Mouse (Mus musculus): ENCODE results near the gene Dap. TPM values are rescaled to one million over a fixed set of nuclear protein-coding genes. Genes with fewer than 3 reads are reported as not detected.

Gene Dap
- polyA plus RNA-seq, 1 experiment, result 132 TPM

GRCm38 (mm10) chr15:31236549-31236907 lies 12.4 kb downstream of the Dap start:
- TF ChIP-seq POLR2A (IDR thresholded peaks at IDR 0.05; ENCODE audit: borderline replicate concordance, low read depth, low read length), result no peak
- no peak for TF ChIP-seq CTCF (IDR thresholded peaks at IDR 0.05; ENCODE audit: low read depth, low read length)
- H3K27ac ChIP-seq (ENCODE audit: insufficient read depth, low read depth, low read length), result no peak overlapping the region
- no peak overlapping the region for H3K4me3 ChIP-seq (ENCODE audit: insufficient read depth, low read length)
- peaks cover 8% of the 10 kb centered on the region for H3K4me1 ChIP-seq (ENCODE audit: control insufficient read depth, insufficient read depth, low read length)

- Histone ChIP-seq H3K27ac (ENCODE audit: insufficient read depth, low read depth, low read length) (no peak overlapping the region), H3K4me1 (ENCODE audit: control insufficient read depth, insufficient read depth, low read length) (peaks cover 8% of the 10 kb centered on the region)
Measured at GRCm38 (mm10) chr15:31237368-31237767, 13.3 kb downstream of the Dap start.

GRCm38 (mm10) chr15:31237898-31238297 lies 13.8 kb downstream of the Dap start:
- Histone ChIP-seq H3K27ac (ENCODE audit: insufficient read depth, low read depth, low read length) (0 out of 2 replicates have a peak overlapping the region, but pooled peaks have one; percentile 4), H3K4me3 (ENCODE audit: insufficient read depth, low read length) (no peak overlapping the region), H3K4me1 (ENCODE audit: control insufficient read depth, insufficient read depth, low read length) (peaks cover 8% of the 10 kb centered on the region)
- no peak for TF ChIP-seq POLR2A (IDR thresholded peaks at IDR 0.05; ENCODE audit: borderline replicate concordance, low read depth, low read length)
- no peak for TF ChIP-seq CTCF (IDR thresholded peaks at IDR 0.05; ENCODE audit: low read depth, low read length)

More at GRCm38 (mm10) chr15:31237368-31237767, 13.3 kb downstream of the Dap start:
- no peak overlapping the region for H3K4me3 ChIP-seq (ENCODE audit: insufficient read depth, low read length)
- TF ChIP-seq POLR2A (IDR thresholded peaks at IDR 0.05; ENCODE audit: borderline replicate concordance, low read depth, low read length), result no peak

- TF ChIP-seq POLR2A (IDR thresholded peaks at IDR 0.05; ENCODE audit: borderline replicate concordance, low read depth, low read length), result no peak
- TF ChIP-seq CTCF (IDR thresholded peaks at IDR 0.05; ENCODE audit: low read depth, low read length), result no peak
- H3K27ac ChIP-seq (ENCODE audit: insufficient read depth, low read depth, low read length), result no peak overlapping the region
- H3K4me1 ChIP-seq (ENCODE audit: control insufficient read depth, insufficient read depth, low read length), result peaks cover 8% of the 10 kb centered on the region
- H3K4me3 ChIP-seq (ENCODE audit: insufficient read depth, low read length), result no peak overlapping the region
Measured at GRCm38 (mm10) chr15:31238611-31239010, 14.5 kb downstream of the Dap start.

- H3K4me1 ChIP-seq (ENCODE audit: control insufficient read depth, insufficient read depth, low read length), result peaks cover 8% of the 10 kb centered on the region
Measured at GRCm38 (mm10) chr15:31239713-31240112, 15.6 kb downstream of the Dap start.

GRCm38 (mm10) chr15:31240181-31240580 lies 16.1 kb downstream of the Dap start:
- no peak for TF ChIP-seq POLR2A (IDR thresholded peaks at IDR 0.05; ENCODE audit: borderline replicate concordance, low read depth, low read length)
- TF ChIP-seq CTCF (IDR thresholded peaks at IDR 0.05; ENCODE audit: low read depth, low read length), result no peak

More at GRCm38 (mm10) chr15:31239713-31240112, 15.6 kb downstream of the Dap start:
- TF ChIP-seq CTCF (IDR thresholded peaks at IDR 0.05; ENCODE audit: low read depth, low read length), result no peak
- no peak for TF ChIP-seq POLR2A (IDR thresholded peaks at IDR 0.05; ENCODE audit: borderline replicate concordance, low read depth, low read length)
- H3K4me3 ChIP-seq (ENCODE audit: insufficient read depth, low read length), result no peak overlapping the region
- H3K27ac ChIP-seq (ENCODE audit: insufficient read depth, low read depth, low read length), result no peak overlapping the region

GRCm38 (mm10) chr15:31243260-31243659 lies 19.1 kb downstream of the Dap start:
- no peak for TF ChIP-seq POLR2A (IDR thresholded peaks at IDR 0.05; ENCODE audit: borderline replicate concordance, low read depth, low read length)
- TF ChIP-seq CTCF (IDR thresholded peaks at IDR 0.05; ENCODE audit: low read depth, low read length), result no peak
- Histone ChIP-seq H3K27ac (ENCODE audit: insufficient read depth, low read depth, low read length) (no peak overlapping the region), H3K4me1 (ENCODE audit: control insufficient read depth, insufficient read depth, low read length) (peaks cover 3% of the 10 kb centered on the region), H3K4me3 (ENCODE audit: insufficient read depth, low read length) (no peak overlapping the region)

More at GRCm38 (mm10) chr15:31240181-31240580, 16.1 kb downstream of the Dap start:
- Histone ChIP-seq H3K4me3 (ENCODE audit: insufficient read depth, low read length) (no peak overlapping the region), H3K4me1 (ENCODE audit: control insufficient read depth, insufficient read depth, low read length) (peaks cover 8% of the 10 kb centered on the region), H3K27ac (ENCODE audit: insufficient read depth, low read depth, low read length) (no peak overlapping the region)

GRCm38 (mm10) chr15:31244696-31245445 lies 20.8 kb downstream of the Dap start:
- no peak overlapping the region for H3K27ac ChIP-seq (ENCODE audit: insufficient read depth, low read depth, low read length)
- TF ChIP-seq POLR2A (IDR thresholded peaks at IDR 0.05; ENCODE audit: borderline replicate concordance, low read depth, low read length), result no peak
- no peak for TF ChIP-seq CTCF (IDR thresholded peaks at IDR 0.05; ENCODE audit: low read depth, low read length)
- no peak overlapping the region for H3K4me3 ChIP-seq (ENCODE audit: insufficient read depth, low read length)
- peaks cover 16% of the 10 kb centered on the region for H3K4me1 ChIP-seq (ENCODE audit: control insufficient read depth, insufficient read depth, low read length)

GRCm38 (mm10) chr15:31245934-31246333 lies 21.8 kb downstream of the Dap start:
- TF ChIP-seq POLR2A (IDR thresholded peaks at IDR 0.05; ENCODE audit: borderline replicate concordance, low read depth, low read length) (no peak), CTCF (IDR thresholded peaks at IDR 0.05; ENCODE audit: low read depth, low read length) (no peak)
- Histone ChIP-seq H3K27ac (ENCODE audit: insufficient read depth, low read depth, low read length) (no peak overlapping the region), H3K4me3 (ENCODE audit: insufficient read depth, low read length) (no peak overlapping the region), H3K4me1 (ENCODE audit: control insufficient read depth, insufficient read depth, low read length) (peaks cover 22% of the 10 kb centered on the region)

- Histone ChIP-seq H3K27ac (ENCODE audit: insufficient read depth, low read depth, low read length) (no peak overlapping the region), H3K4me3 (ENCODE audit: insufficient read depth, low read length) (no peak overlapping the region), H3K4me1 (ENCODE audit: control insufficient read depth, insufficient read depth, low read length) (peaks cover 22% of the 10 kb centered on the region)
- no peak for TF ChIP-seq CTCF (IDR thresholded peaks at IDR 0.05; ENCODE audit: low read depth, low read length)
- TF ChIP-seq POLR2A (IDR thresholded peaks at IDR 0.05; ENCODE audit: borderline replicate concordance, low read depth, low read length), result no peak
Measured at GRCm38 (mm10) chr15:31247035-31247434, 22.9 kb downstream of the Dap start.
